Mouse (Mus musculus) liver, embryonic 16.5 days (tissue): ENCODE measurements around the gene Tgfa. TPM values are rescaled to one million over a fixed set of nuclear protein-coding genes. Genes with fewer than 3 reads are reported as not detected.

Experiments used
- ATAC-seq: fragments of 200-750 bp; cut with Nextera tagmentation; 2 replicates; pipeline ENCODE4 v1.8.0; 2017; ENCODE audit warnings: low read depth, mild to moderate bottlenecking, moderate number of reproducible peaks, moderate library complexity
- H3K27ac ChIP-seq: fragments of 300-500 bp; sonication (generic); 2 replicates; pipeline ENCODE4 v1.5.1; 2014; ENCODE audit warnings: mild to moderate bottlenecking, low read length
- H3K27me3 ChIP-seq: fragments of 300-500 bp; sonication (generic); 2 replicates; pipeline ENCODE4 v1.6.1; 2014; ENCODE audit warnings: low read depth, low read length, mixed read lengths; ENCODE audit not compliant: control insufficient read depth, insufficient read depth
- H3K36me3 ChIP-seq: fragments of 300-500 bp; sonication (generic); 2 replicates; pipeline ENCODE4 v1.6.1; 2014; ENCODE audit warnings: mild to moderate bottlenecking; ENCODE audit not compliant: control insufficient read depth, insufficient read depth
- H3K4me1 ChIP-seq: fragments of 300-500 bp; sonication (generic); 2 replicates; pipeline ENCODE4 v1.6.1; 2014; ENCODE audit warnings: low read depth, low read length, mixed read lengths; ENCODE audit not compliant: control insufficient read depth
- H3K4me2 ChIP-seq: fragments of 300-500 bp; sonication (generic); 2 replicates; pipeline ENCODE4 v1.6.1; 2014; ENCODE audit warnings: low read depth, low read length, mixed read lengths
- H3K4me3 ChIP-seq: fragments of 300-500 bp; sonication (generic); 2 replicates; pipeline ENCODE4 v1.5.1; 2014; ENCODE audit warnings: low read depth, mild to moderate bottlenecking, low read length
- H3K9ac ChIP-seq: fragments of 300-500 bp; sonication (generic); 2 replicates; pipeline ENCODE4 v1.6.1; 2014; ENCODE audit warnings: low read depth, low read length
- H3K9me3 ChIP-seq: fragments of 300-500 bp; sonication (generic); replicated peaks from 2 replicates; pipeline ENCODE4 v1.6.1; 2016; ENCODE audit warnings: low read length; ENCODE audit not compliant: control insufficient read depth
- WGBS: fragments of 180-500 bp; shearing (Covaris S2); extraction: QIAGEN DNeasy Blood & Tissue Kit; methylation state at CpG from one replicate; pipeline ENCODE4 v1.1.7; 2014; ENCODE audit not compliant: insufficient replicate concordance; 5-methylcytosine and 5-hydroxymethylcytosine counted together
- polyA plus RNA-seq: library from polyadenylated mRNA; unstranded; fragments of >200 nt; fragmentation: Nextera tagmentation; extraction: Ambion mirVana; gene quantifications from 2 replicates; pipeline ENCODE4 v1.2.1, GENCODE M21; 2015

Gene Tgfa
- polyA plus RNA-seq, 1 experiment from 2014 or later = 2.3 TPM

DNA sequence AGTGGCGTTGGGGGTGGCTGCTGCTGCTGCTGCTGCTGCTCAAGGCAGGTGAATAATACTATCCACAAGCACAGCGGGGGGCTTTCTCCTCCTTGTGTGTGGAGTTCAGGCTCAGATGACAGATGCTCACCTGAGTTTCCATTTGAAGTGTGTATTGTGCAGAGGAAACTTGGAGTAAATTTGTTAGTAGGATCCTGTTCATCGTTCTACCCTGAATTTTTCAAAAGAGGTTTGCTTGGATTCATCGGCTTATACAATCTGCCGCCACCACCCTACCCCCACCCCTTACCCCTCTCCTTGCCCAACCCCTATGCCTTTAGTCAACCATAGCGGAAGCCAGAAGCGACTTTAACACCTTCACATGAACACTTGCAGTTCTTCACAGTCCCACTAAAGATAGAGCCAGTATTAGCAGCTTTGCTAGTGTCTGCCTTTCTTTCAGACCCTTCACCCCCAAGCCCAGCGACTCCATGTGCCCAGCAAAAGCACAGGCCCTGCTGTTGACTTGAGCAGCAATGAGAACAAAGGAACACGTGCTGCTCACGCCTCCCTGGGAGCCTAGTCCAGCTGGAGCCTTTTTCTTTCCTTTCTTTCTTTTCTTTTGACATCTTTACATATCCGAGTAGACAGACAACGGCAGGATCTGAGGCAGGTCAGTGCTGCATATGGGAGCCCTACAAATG is 16.2 kb downstream of the Tgfa start:
- no peaks in the 10 kb centered on the region for H3K9me3 ChIP-seq
- 61% methylated on average over 12 of the region's 12 CpGs for WGBS
- no peak for ATAC-seq
- no peak overlapping the region for H3K4me2 ChIP-seq
- peaks cover 7% of the 10 kb centered on the region for H3K4me1 ChIP-seq
- no peaks in the 10 kb centered on the region for H3K36me3 ChIP-seq
- no peak overlapping the region for H3K27ac ChIP-seq
- H3K27me3 ChIP-seq = no peaks in the 10 kb centered on the region
- no peak overlapping the region for H3K9ac ChIP-seq
- no peak overlapping the region for H3K4me3 ChIP-seq

DNA sequence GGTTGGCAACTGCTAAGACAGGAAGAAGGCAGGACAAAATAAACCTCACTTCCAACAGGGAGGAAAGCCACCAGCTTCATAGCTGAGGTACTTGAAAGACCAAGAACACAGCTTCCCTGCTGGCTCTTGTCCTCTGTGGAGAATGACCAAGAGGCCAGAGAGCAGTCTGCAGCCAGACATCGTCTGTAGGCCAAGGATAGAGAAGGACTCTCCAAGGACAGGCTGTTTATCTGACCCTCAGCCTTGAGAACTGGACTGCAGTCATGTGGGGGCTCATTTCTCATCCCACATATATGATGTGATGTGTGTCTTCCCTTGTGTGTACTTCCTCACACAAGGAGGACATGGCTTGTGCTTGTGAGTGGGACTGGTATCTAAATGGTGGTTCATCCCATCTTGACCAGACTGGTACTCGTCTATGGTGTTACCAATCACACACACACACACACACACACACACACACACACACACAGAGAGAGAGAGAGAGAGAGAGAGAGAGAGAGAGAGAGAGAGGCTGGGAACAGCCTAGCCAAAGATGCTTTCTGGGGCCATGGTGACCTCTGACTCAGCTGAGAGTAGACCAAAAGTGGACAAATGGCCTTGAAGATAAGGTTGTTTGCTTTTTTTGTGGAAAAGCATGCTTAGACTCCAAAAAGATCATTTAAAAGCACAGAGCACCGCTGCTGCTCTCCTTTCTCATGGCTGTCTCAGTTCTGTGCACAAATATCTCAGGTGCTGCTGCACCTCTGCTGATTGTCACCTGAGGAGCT is 18.0 kb downstream of the Tgfa start:
- no peak overlapping the region for H3K4me2 ChIP-seq
- no peaks in the 10 kb centered on the region for H3K9me3 ChIP-seq
- no peaks in the 10 kb centered on the region for H3K36me3 ChIP-seq
- H3K4me3 ChIP-seq = no peak overlapping the region
- H3K27ac ChIP-seq = no peak overlapping the region
- peaks cover 9% of the 10 kb centered on the region for H3K4me1 ChIP-seq
- no peak overlapping the region for H3K9ac ChIP-seq
- no peaks in the 10 kb centered on the region for H3K27me3 ChIP-seq
- ATAC-seq = no peak
- WGBS = 45% methylated on average over 3 of the region's 3 CpGs

DNA sequence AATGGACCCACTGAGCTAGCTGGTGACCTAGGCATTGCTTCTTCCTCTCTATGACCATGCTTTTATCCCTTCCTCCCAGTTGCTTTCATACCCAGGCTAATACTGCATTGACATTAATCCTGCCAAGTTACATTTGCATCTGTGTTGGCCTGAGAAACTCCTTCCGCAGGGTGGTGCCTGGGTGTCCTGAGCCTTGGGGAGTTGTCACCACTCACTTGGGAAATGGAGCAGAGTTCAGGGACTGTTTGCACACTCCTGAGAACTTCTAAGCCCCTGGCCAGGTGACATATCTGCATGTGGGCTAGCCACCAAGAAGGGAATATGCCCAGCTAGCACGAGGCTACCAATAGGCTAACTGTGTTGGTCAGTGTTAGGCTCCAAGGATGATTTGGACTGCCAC is 23.0 kb downstream of the Tgfa start:
- ATAC-seq = no peak
- H3K27me3 ChIP-seq = no peaks in the 10 kb centered on the region
- no peaks in the 10 kb centered on the region for H3K36me3 ChIP-seq
- no peaks in the 10 kb centered on the region for H3K9me3 ChIP-seq
- WGBS = 69% methylated on average over 2 of the region's 2 CpGs
- H3K4me3 ChIP-seq = no peak overlapping the region
- H3K9ac ChIP-seq = no peak overlapping the region; the same call in 1 of the 2 replicates
- H3K27ac ChIP-seq = no peak overlapping the region
- H3K4me1 ChIP-seq = peaks cover 12% of the 10 kb centered on the region
- H3K4me2 ChIP-seq = no peak overlapping the region

DNA sequence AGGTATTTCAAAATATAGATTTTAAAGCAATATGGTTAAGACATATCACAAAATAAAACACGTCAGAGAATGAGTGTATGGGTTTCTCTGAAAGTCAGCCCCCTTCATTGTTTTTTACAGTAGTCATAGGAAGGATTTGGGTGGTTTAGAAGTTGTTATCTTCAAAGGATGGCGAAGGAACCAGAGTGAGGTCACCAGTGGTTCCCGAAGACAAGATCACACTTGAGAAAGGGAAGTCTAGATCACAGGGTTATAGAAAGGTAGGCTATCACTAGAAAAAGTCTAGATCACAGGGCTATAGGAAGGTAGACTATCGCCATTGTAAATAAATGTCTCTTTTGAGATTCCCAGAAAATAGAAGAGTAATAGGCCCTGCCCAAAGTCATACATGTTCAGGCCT is 23.7 kb downstream of the Tgfa start:
- H3K4me3 ChIP-seq = no peak overlapping the region
- H3K9me3 ChIP-seq = no peaks in the 10 kb centered on the region
- H3K4me2 ChIP-seq = no peak overlapping the region
- H3K4me1 ChIP-seq = peaks cover 12% of the 10 kb centered on the region
- H3K36me3 ChIP-seq = no peaks in the 10 kb centered on the region
- H3K27ac ChIP-seq = no peak overlapping the region
- 46% methylated on average over 4 of the region's 4 CpGs for WGBS
- ATAC-seq = no peak
- no peaks in the 10 kb centered on the region for H3K27me3 ChIP-seq
- no peak overlapping the region for H3K9ac ChIP-seq

DNA sequence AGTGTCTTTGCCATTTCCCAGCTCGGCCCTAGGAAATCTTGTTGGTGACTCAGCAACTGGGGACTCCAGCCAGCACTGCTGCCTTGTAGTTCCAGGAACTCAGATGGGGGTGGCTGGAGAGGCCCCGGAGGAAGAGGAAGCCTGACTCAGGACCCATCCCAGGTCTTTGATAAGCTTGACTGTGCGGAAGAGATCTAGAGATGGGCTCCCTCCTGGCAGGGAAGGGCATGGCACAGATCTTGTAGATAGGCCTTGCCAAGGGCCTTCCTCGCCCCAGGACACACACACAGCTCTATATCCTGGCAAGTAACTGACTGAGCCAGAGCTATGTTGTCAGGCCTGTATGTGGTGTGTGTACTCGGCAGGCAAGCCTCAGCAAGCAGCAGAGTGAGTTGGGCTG is 24.5 kb downstream of the Tgfa start:
- Histone ChIP-seq H3K27me3 (no peaks in the 10 kb centered on the region), H3K27ac (no peak overlapping the region), H3K4me3 (no peak overlapping the region), H3K4me2 (no peak overlapping the region), H3K4me1 (peaks cover 12% of the 10 kb centered on the region), H3K9me3 (no peaks in the 10 kb centered on the region), H3K9ac (no peak overlapping the region), H3K36me3 (no peaks in the 10 kb centered on the region)
- 0 out of 2 replicates have a peak, but pooled peaks have one; percentile 35 for ATAC-seq
- 23% methylated on average over 5 of the region's 5 CpGs for WGBS

DNA sequence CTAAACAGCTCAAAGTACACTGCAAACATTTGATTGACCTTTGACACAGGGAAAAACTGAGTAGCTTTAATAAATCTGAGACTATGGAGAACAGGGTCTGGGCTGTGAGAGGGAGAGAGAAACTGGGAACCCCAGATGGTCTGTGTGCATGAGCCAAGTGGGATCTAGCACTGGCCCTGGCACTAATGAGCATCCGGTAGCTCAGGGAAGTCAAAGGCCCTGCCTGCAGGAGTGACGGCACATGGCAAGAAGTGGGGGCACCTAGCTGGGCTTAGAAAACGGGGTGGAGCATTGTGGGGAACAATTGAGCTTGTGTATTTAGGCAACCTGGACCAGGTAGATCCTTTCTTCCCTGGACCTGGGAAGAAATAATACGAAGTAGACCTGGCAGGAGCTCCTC is 25.1 kb downstream of the Tgfa start:
- no peaks in the 10 kb centered on the region for H3K9me3 ChIP-seq
- no peaks in the 10 kb centered on the region for H3K36me3 ChIP-seq
- peaks cover 12% of the 10 kb centered on the region for H3K4me1 ChIP-seq
- H3K4me3 ChIP-seq = no peak overlapping the region
- H3K4me2 ChIP-seq = no peak overlapping the region
- no peaks in the 10 kb centered on the region for H3K27me3 ChIP-seq
- no peak for ATAC-seq
- 61% methylated on average over 4 of the region's 4 CpGs for WGBS
- H3K9ac ChIP-seq = no peak overlapping the region
- peak overlapping the region; percentile 39; the same call in 1 of the 2 replicates for H3K27ac ChIP-seq

DNA sequence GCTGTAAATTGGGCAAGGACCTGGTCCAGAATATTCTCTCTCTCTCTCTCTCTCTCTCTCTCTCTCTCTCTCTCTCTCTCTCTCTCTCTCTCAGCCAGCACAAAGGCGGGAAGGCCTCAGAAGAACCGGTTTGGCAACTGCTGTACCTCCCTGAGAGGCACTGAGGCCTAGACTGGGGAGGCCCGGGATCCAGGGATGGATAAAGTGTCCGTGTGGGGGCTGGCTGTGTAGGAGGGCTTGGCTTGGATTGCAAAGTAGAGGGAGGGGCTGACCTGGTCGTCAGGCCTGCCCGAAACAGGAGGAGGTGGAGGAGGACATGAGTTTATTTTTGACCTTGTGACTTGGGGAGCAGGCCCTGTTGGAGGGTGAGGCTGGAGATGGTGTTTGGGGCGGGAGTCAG is 27.4 kb downstream of the Tgfa start:
- H3K4me2 ChIP-seq = no peak overlapping the region
- peaks cover 12% of the 10 kb centered on the region for H3K4me1 ChIP-seq
- no peak overlapping the region for H3K4me3 ChIP-seq
- ATAC-seq = no peak
- H3K9me3 ChIP-seq = no peaks in the 10 kb centered on the region
- no peaks in the 10 kb centered on the region for H3K27me3 ChIP-seq
- H3K27ac ChIP-seq = no peak overlapping the region
- no peaks in the 10 kb centered on the region for H3K36me3 ChIP-seq
- 49% methylated on average over 7 of the region's 7 CpGs for WGBS
- H3K9ac ChIP-seq = no peak overlapping the region

DNA sequence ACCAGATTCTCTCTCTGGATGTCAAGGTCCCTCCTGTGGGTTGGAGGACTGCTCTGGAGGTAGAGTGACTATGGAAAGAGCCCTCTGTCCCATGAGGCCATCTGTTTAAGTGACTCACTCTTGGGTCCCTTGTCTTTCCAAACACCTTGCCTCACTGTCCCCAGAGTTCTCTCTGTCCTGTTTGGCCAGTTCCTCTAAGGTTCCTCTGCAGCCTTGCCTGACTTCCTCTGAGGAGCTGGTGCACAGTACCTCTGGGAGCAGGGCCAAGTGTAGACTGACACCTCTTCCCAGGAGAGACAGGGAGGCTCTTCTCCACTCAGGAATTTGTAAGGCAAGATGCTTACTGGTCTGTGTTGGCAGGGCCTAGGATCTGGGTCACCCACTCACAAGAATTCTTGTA is 30.6 kb downstream of the Tgfa start:
- Histone ChIP-seq H3K36me3 (no peaks in the 10 kb centered on the region), H3K4me2 (no peak overlapping the region), H3K4me3 (no peak overlapping the region), H3K9me3 (no peaks in the 10 kb centered on the region), H3K27me3 (no peaks in the 10 kb centered on the region), H3K27ac (no peak overlapping the region), H3K4me1 (no peaks in the 10 kb centered on the region), H3K9ac (no peak overlapping the region)
- ATAC-seq = no peak

DNA sequence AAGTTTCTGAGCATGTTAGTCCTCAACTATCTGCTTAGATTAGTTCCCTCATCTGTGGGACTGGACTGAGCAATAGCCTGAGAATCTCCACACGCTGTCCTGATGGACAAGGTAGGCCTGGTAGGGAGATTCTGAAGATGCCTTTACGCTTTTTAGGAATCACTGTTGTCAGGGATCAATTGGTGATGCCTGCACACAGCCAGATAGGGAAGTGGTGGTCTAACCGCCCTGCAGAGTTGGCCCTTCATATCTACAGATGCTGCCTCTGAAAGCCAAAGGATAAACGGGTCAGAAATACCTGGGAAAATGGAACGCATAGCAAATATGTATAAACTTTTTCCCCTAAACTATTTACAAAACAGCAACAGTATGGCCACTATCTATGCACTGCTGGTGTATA is 37.3 kb downstream of the Tgfa start:
- H3K4me3 ChIP-seq = no peak overlapping the region
- H3K27ac ChIP-seq = no peak overlapping the region
- no peak overlapping the region for H3K4me2 ChIP-seq
- no peaks in the 10 kb centered on the region for H3K27me3 ChIP-seq
- H3K4me1 ChIP-seq = no peaks in the 10 kb centered on the region; the same call in 1 of the 2 replicates
- no peaks in the 10 kb centered on the region for H3K36me3 ChIP-seq
- ATAC-seq = no peak
- WGBS = 37% methylated on average over 5 of the region's 5 CpGs
- no peak overlapping the region for H3K9ac ChIP-seq
- no peaks in the 10 kb centered on the region for H3K9me3 ChIP-seq
